Mouse (Mus musculus) ES-Bruce4 (cell line): Measurements from ENCODE around the gene Olfr470. TPM values are rescaled to one million over a fixed set of nuclear protein-coding genes. Genes with fewer than 3 reads are reported as not detected.

ENCODE experiments used
- H3K27ac ChIP-seq: 2 replicates; pipeline ENCODE4 v1.5.1; 2012; ENCODE audit warnings: low read length, inconsistent platforms; ENCODE audit not compliant: insufficient read depth
- H3K27me3 ChIP-seq: 2 replicates; pipeline ENCODE4 v1.6.1; 2012; ENCODE audit warnings: mild to moderate bottlenecking, low read length, inconsistent platforms; ENCODE audit not compliant: control insufficient read depth, poor library complexity, insufficient read depth, severe bottlenecking
- H3K36me3 ChIP-seq: 2 replicates; pipeline ENCODE4 v1.6.1; 2012; ENCODE audit warnings: inconsistent platforms, mild to moderate bottlenecking, low read length, moderate library complexity; ENCODE audit not compliant: control insufficient read depth, poor library complexity, insufficient read depth, severe bottlenecking
- H3K4me1 ChIP-seq: one replicate; pipeline ENCODE4 v1.8.1; 2011; ENCODE audit warnings: low read length; ENCODE audit not compliant: control insufficient read depth, insufficient read depth
- H3K4me3 ChIP-seq: 2 replicates; pipeline ENCODE4 v1.5.1; 2011; ENCODE audit warnings: low read depth, mild to moderate bottlenecking, low read length
- H3K9ac ChIP-seq: 2 replicates; pipeline ENCODE4 v1.6.1; 2012; ENCODE audit warnings: low read depth, mild to moderate bottlenecking, inconsistent platforms; ENCODE audit not compliant: poor library complexity, severe bottlenecking
- H3K9me3 ChIP-seq: replicated peaks from 2 replicates; pipeline ENCODE4 v1.6.1; 2012; ENCODE audit warnings: mild to moderate bottlenecking, low read length, inconsistent platforms; ENCODE audit not compliant: control insufficient read depth, poor library complexity, insufficient read depth, severe bottlenecking
- CTCF ChIP-seq: IDR thresholded peaks from one replicate; pipeline ENCODE4 v1.8.1; 2011; ENCODE audit warnings: low read depth, low read length
- EP300 ChIP-seq: IDR thresholded peaks from 2 replicates; pipeline ENCODE4 v1.6.1; 2011; ENCODE audit warnings: low read depth, low read length; ENCODE audit not compliant: insufficient read depth
- POLR2A ChIP-seq: IDR thresholded peaks from one replicate; pipeline ENCODE4 v1.8.1; 2011; ENCODE audit warnings: low read length; ENCODE audit not compliant: insufficient read depth
- polyA plus RNA-seq: library from polyadenylated mRNA; stranded (reverse); fragments of >200 nt; gene quantifications from 2 replicates; pipeline ENCODE4 v1.2.4, GENCODE M21; 2011; ENCODE audit warnings: low read depth; ENCODE audit not compliant: missing spikeins, insufficient read depth, insufficient read length

The Olfr470 gene
- polyA plus RNA-seq, 1 experiment, result not detected

- H3K36me3 ChIP-seq, result no peaks in the 10 kb centered on the region
- no peaks in the 10 kb centered on the region for H3K9me3 ChIP-seq
- H3K4me1 ChIP-seq, result no peaks in the 10 kb centered on the region
- no peak within 1 kb of the TSS for H3K4me3 ChIP-seq
- TF ChIP-seq CTCF (no peak), POLR2A (no peak), EP300 (no peak)
- no peak within 1 kb of the TSS for H3K9ac ChIP-seq
- H3K27me3 ChIP-seq, result no peaks in the 10 kb centered on the region
- no peak within 1 kb of the TSS for H3K27ac ChIP-seq
These were observed 46.2 kb downstream of the Olfr470 start, which contains the start of gene Ovch2 for GRCm38 (mm10) chr7:107801108-107801507. Ovch2 (minus strand) TSS chr7:107801208.

DNA sequence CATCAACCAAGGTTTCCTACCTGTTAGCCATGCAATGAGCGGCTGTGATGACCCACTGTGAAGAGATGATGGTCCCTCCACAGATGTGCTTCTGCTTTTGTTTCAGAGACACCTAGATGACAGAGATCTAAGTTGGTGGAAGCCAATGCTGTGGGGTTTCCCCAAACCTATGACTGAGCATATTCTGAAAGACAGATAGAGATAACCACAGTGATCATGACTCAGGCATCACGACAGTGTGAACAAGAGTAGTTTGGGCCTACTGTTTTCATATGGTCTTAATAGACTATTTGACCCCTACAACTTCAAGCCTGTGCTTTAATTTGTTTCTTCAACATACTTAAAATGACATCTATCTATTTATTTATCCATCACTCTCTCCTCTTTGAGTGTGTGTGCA, 50.8 kb downstream of the Olfr470 start:
- Histone ChIP-seq H3K9ac (no peak overlapping the region), H3K4me1 (no peaks in the 10 kb centered on the region), H3K9me3 (no peaks in the 10 kb centered on the region), H3K27me3 (no peaks in the 10 kb centered on the region), H3K4me3 (no peak overlapping the region), H3K36me3 (no peaks in the 10 kb centered on the region), H3K27ac (no peak overlapping the region)
- no peak for TF ChIP-seq EP300
- no peak for TF ChIP-seq CTCF

Other genes starting within 250 kb of the Olfr470 start
- gene 5330417H12Rik, start 222.3 kb downstream of the Olfr470 start, polyA plus RNA-seq, result not detected in 2 replicates
- 0.63 and 1.9 TPM in 2 replicates for gene Cyb5r2, start 89.5 kb downstream of the Olfr470 start, polyA plus RNA-seq
- not detected in 2 replicates for gene Ovch2, start 46.3 kb downstream of the Olfr470 start, polyA plus RNA-seq
- not detected in 2 replicates for gene Olfr467, start 35.2 kb downstream of the Olfr470 start, polyA plus RNA-seq
- not detected in 2 replicates for gene Olfr469, start 21.9 kb downstream of the Olfr470 start, polyA plus RNA-seq
- gene Olfr472, start 50.4 kb upstream of the Olfr470 start, polyA plus RNA-seq, result not detected in 2 replicates
- not detected in 2 replicates for gene Olfr473, start 83.0 kb upstream of the Olfr470 start, polyA plus RNA-seq
- not detected in 2 replicates for gene Olfr474, start 107.2 kb upstream of the Olfr470 start, polyA plus RNA-seq
- gene Olfr476, start 117.3 kb upstream of the Olfr470 start, polyA plus RNA-seq, result not detected in 2 replicates
- not detected in 2 replicates for gene Olfr477, start 139.2 kb upstream of the Olfr470 start, polyA plus RNA-seq
- gene Olfr478, start 186.5 kb upstream of the Olfr470 start, polyA plus RNA-seq, result not detected in 2 replicates
- not detected in 2 replicates for gene Olfr479, start 203.2 kb upstream of the Olfr470 start, polyA plus RNA-seq
- not detected in 2 replicates for gene Olfr480, start 219.9 kb upstream of the Olfr470 start, polyA plus RNA-seq
- 0.12 TPM in 1 of 2 replicates, not detected in the other for gene Olfr481, start 232.4 kb upstream of the Olfr470 start, polyA plus RNA-seq